Mouse (Mus musculus): ENCODE results near the gene Tgm2. TPM values are rescaled to one million over a fixed set of nuclear protein-coding genes. Genes with fewer than 3 reads are reported as not detected.
A peak's percentile ranks its signal among the peaks of the same experiment; 100 is the strongest.

Tgm2 gene
- polyA plus RNA-seq, 1 experiment from 2014 or later = 4.7 TPM

- H3K27me3 ChIP-seq = no peaks in the 10 kb centered on the region
- H3K27ac ChIP-seq = no peak overlapping the region
- H3K9me3 ChIP-seq (replicated peaks) = no peaks in the 10 kb centered on the region
- no peak for ATAC-seq
- H3K4me2 ChIP-seq = no peak overlapping the region
- H3K4me1 ChIP-seq = peaks cover 2% of the 10 kb centered on the region
- H3K4me3 ChIP-seq = no peak overlapping the region
- WGBS = 83% methylated on average over 5 of the region's 5 CpGs
- H3K36me3 ChIP-seq (ENCODE audit: poor library complexity, severe bottlenecking) = no peaks in the 10 kb centered on the region
- no peak overlapping the region for H3K9ac ChIP-seq
Observed at GRCm38 (mm10) chr2:158101768-158102167, 44.5 kb downstream of the Tgm2 start.

- no peaks in the 10 kb centered on the region for H3K36me3 ChIP-seq (ENCODE audit: poor library complexity, severe bottlenecking)
- no peaks in the 10 kb centered on the region for H3K27me3 ChIP-seq
- no peak overlapping the region for H3K4me2 ChIP-seq
- WGBS = 91% methylated on average over 3 of the region's 3 CpGs
- no peaks in the 10 kb centered on the region for H3K9me3 ChIP-seq (replicated peaks)
- no peak for ATAC-seq
- H3K9ac ChIP-seq = no peak overlapping the region
- no peak overlapping the region for H3K27ac ChIP-seq
- H3K4me3 ChIP-seq = no peak overlapping the region
- H3K4me1 ChIP-seq = no peaks in the 10 kb centered on the region
Observed at GRCm38 (mm10) chr2:158099537-158099936, 46.7 kb downstream of the Tgm2 start.

GRCm38 (mm10) chr2:158098730-158099129 is 47.5 kb downstream of the Tgm2 start:
- H3K4me1 ChIP-seq = no peaks in the 10 kb centered on the region
- no peaks in the 10 kb centered on the region for H3K36me3 ChIP-seq (ENCODE audit: poor library complexity, severe bottlenecking)
- no peaks in the 10 kb centered on the region for H3K9me3 ChIP-seq (replicated peaks)
- no peak for ATAC-seq
- H3K27ac ChIP-seq = no peak overlapping the region
- WGBS = 87% methylated on average over 5 of the region's 5 CpGs
- no peak overlapping the region for H3K4me3 ChIP-seq
- H3K4me2 ChIP-seq = no peak overlapping the region
- no peak overlapping the region for H3K9ac ChIP-seq
- no peaks in the 10 kb centered on the region for H3K27me3 ChIP-seq

- no peaks in the 10 kb centered on the region for H3K36me3 ChIP-seq (ENCODE audit: poor library complexity, severe bottlenecking)
- 83% methylated on average over 5 of the region's 5 CpGs for WGBS
- no peak for ATAC-seq
Observed at GRCm38 (mm10) chr2:158097071-158097470, 49.2 kb downstream of the Tgm2 start.

GRCm38 (mm10) chr2:158094846-158095245 is 51.4 kb downstream of the Tgm2 start:
- no peaks in the 10 kb centered on the region for H3K27me3 ChIP-seq
- no peak overlapping the region for H3K27ac ChIP-seq
- no peak overlapping the region for H3K4me3 ChIP-seq
- H3K9me3 ChIP-seq (replicated peaks) = no peaks in the 10 kb centered on the region
- no peaks in the 10 kb centered on the region for H3K36me3 ChIP-seq (ENCODE audit: poor library complexity, severe bottlenecking)
- no peak for ATAC-seq
- H3K4me1 ChIP-seq = no peaks in the 10 kb centered on the region
- no peak overlapping the region for H3K9ac ChIP-seq
- 91% methylated on average over 5 of the region's 5 CpGs for WGBS
- H3K4me2 ChIP-seq = no peak overlapping the region

More at GRCm38 (mm10) chr2:158097071-158097470, 49.2 kb downstream of the Tgm2 start:
- Histone ChIP-seq H3K9ac (no peak overlapping the region), H3K4me3 (no peak overlapping the region), H3K4me1 (no peaks in the 10 kb centered on the region), H3K9me3 (replicated peaks) (no peaks in the 10 kb centered on the region), H3K27ac (no peak overlapping the region), H3K4me2 (no peak overlapping the region), H3K27me3 (no peaks in the 10 kb centered on the region)

- Histone ChIP-seq H3K9me3 (replicated peaks) (no peaks in the 10 kb centered on the region), H3K27me3 (no peaks in the 10 kb centered on the region), H3K27ac (no peak overlapping the region), H3K4me3 (no peak overlapping the region), H3K9ac (no peak overlapping the region), H3K4me2 (no peak overlapping the region), H3K4me1 (no peaks in the 10 kb centered on the region), H3K36me3 (ENCODE audit: poor library complexity, severe bottlenecking) (no peaks in the 10 kb centered on the region)
- WGBS = 78% methylated on average over 7 of the region's 7 CpGs
- no peak for ATAC-seq
Observed at GRCm38 (mm10) chr2:158094300-158094699, 51.9 kb downstream of the Tgm2 start.

- H3K36me3 ChIP-seq (ENCODE audit: poor library complexity, severe bottlenecking) = no peaks in the 10 kb centered on the region
- H3K4me1 ChIP-seq = no peaks in the 10 kb centered on the region
- no peak overlapping the region for H3K27ac ChIP-seq
- ATAC-seq = no peak
- H3K27me3 ChIP-seq = no peaks in the 10 kb centered on the region
- WGBS = 60% methylated on average over 5 of the region's 5 CpGs
- no peaks in the 10 kb centered on the region for H3K9me3 ChIP-seq (replicated peaks)
- no peak overlapping the region for H3K4me2 ChIP-seq
- no peak overlapping the region for H3K9ac ChIP-seq
- H3K4me3 ChIP-seq = no peak overlapping the region
Observed at GRCm38 (mm10) chr2:158093345-158093744, 52.9 kb downstream of the Tgm2 start.

- Histone ChIP-seq H3K36me3 (ENCODE audit: poor library complexity, severe bottlenecking) (no peaks in the 10 kb centered on the region), H3K9me3 (replicated peaks) (no peaks in the 10 kb centered on the region), H3K4me1 (no peaks in the 10 kb centered on the region), H3K9ac (no peak overlapping the region), H3K27me3 (no peaks in the 10 kb centered on the region), H3K4me2 (no peak overlapping the region), H3K27ac (no peak overlapping the region), H3K4me3 (no peak overlapping the region)
- WGBS = 88% methylated on average over 4 of the region's 4 CpGs
- no peak for ATAC-seq
Observed at GRCm38 (mm10) chr2:158090096-158090495, 56.1 kb downstream of the Tgm2 start.

- Histone ChIP-seq H3K4me1 (no peaks in the 10 kb centered on the region), H3K27ac (no peak overlapping the region), H3K4me2 (no peak overlapping the region), H3K36me3 (ENCODE audit: poor library complexity, severe bottlenecking) (no peaks in the 10 kb centered on the region), H3K27me3 (no peaks in the 10 kb centered on the region), H3K9me3 (replicated peaks) (no peaks in the 10 kb centered on the region), H3K9ac (no peak overlapping the region), H3K4me3 (no peak overlapping the region)
- no peak for ATAC-seq
- WGBS = 58% methylated on average over 8 of the region's 8 CpGs
Observed at GRCm38 (mm10) chr2:158084486-158084885, 61.8 kb downstream of the Tgm2 start.

GRCm38 (mm10) chr2:158080622-158081241 is 65.5 kb downstream of the Tgm2 start:
- WGBS = 90% methylated on average over 9 of the region's 9 CpGs
- no peak overlapping the region for H3K27ac ChIP-seq

GRCm38 (mm10) chr2:158079843-158080395 is 66.3 kb downstream of the Tgm2 start:
- Histone ChIP-seq H3K9ac (no peak overlapping the region), H3K4me3 (no peak overlapping the region), H3K27ac (no peak overlapping the region), H3K4me2 (no peak overlapping the region), H3K36me3 (ENCODE audit: poor library complexity, severe bottlenecking) (peaks cover 31% of the 10 kb centered on the region), H3K9me3 (replicated peaks) (no peaks in the 10 kb centered on the region), H3K4me1 (no peaks in the 10 kb centered on the region), H3K27me3 (no peaks in the 10 kb centered on the region)
- ATAC-seq = no peak
- 61% methylated on average over 9 of the region's 9 CpGs for WGBS

More at GRCm38 (mm10) chr2:158080622-158081241, 65.5 kb downstream of the Tgm2 start:
- no peak overlapping the region for H3K4me2 ChIP-seq
- ATAC-seq = no peak
- H3K36me3 ChIP-seq (ENCODE audit: poor library complexity, severe bottlenecking) = peaks cover 23% of the 10 kb centered on the region
- H3K9ac ChIP-seq = no peak overlapping the region
- H3K27me3 ChIP-seq = no peaks in the 10 kb centered on the region
- H3K4me1 ChIP-seq = no peaks in the 10 kb centered on the region
- no peaks in the 10 kb centered on the region for H3K9me3 ChIP-seq (replicated peaks)
- H3K4me3 ChIP-seq = no peak overlapping the region

GRCm38 (mm10) chr2:158078971-158079370 is 67.3 kb downstream of the Tgm2 start:
- H3K9me3 ChIP-seq (replicated peaks) = no peaks in the 10 kb centered on the region
- 55% methylated on average over 7 of the region's 7 CpGs for WGBS
- H3K4me2 ChIP-seq = no peak overlapping the region
- no peak overlapping the region for H3K4me3 ChIP-seq
- no peak overlapping the region for H3K9ac ChIP-seq
- no peak overlapping the region for H3K27ac ChIP-seq
- ATAC-seq = no peak
- no peaks in the 10 kb centered on the region for H3K4me1 ChIP-seq
- H3K36me3 ChIP-seq (ENCODE audit: poor library complexity, severe bottlenecking) = peaks cover 39% of the 10 kb centered on the region
- no peaks in the 10 kb centered on the region for H3K27me3 ChIP-seq

GRCm38 (mm10) chr2:158077981-158078380 is 68.3 kb downstream of the Tgm2 start:
- ATAC-seq = no peak
- H3K9ac ChIP-seq = no peak overlapping the region
- H3K27me3 ChIP-seq = no peaks in the 10 kb centered on the region
- no peak overlapping the region for H3K4me2 ChIP-seq
- H3K36me3 ChIP-seq (ENCODE audit: poor library complexity, severe bottlenecking) = peaks cover 49% of the 10 kb centered on the region
- 35% methylated on average over 2 of the region's 2 CpGs for WGBS
- H3K9me3 ChIP-seq (replicated peaks) = no peaks in the 10 kb centered on the region
- H3K27ac ChIP-seq = peak overlapping the region; percentile 20; the same call in 1 of the 2 replicates
- no peaks in the 10 kb centered on the region for H3K4me1 ChIP-seq
- no peak overlapping the region for H3K4me3 ChIP-seq
